Mouse (Mus musculus) monocyte, adult 59 days (primary cell): ENCODE measurements around the gene Panx3. TPM values are rescaled to one million over a fixed set of nuclear protein-coding genes. Genes with fewer than 3 reads are reported as not detected.

Experiments used
- total RNA-seq, 2 experiments: library from RNA; stranded (reverse); gene quantifications; one replicate each; pipeline ENCODE4 v1.2.4; 2023

Panx3 gene
- not detected for total RNA-seq

GRCm38 (mm10) chr9:37669115-37669514 is at the start of gene Panx3:
TSS of gene Panx3 (minus strand) at chr9:37669235.

DNA sequence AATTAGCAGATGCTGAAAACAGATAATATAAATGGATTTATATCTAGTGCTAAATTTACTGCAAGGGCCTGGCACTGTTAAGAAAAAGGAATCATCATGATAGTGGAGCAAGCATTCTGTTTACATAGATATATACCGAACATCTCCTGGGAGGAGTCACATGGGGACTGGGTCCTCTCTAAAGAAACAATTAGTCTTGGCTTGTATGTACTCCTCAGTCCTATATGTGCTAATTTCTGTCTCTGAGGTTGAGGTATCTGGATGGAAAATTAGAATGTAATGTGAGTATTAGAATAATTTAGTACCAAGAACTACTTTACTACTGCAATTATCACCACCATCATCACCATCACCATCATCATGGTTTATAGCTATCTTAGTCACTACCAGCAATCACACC is 47.1 kb upstream of the Panx3 start, which contains the start of gene Olfr160:
TSS of gene Olfr160 (minus strand) at position 101 of the 400 bp plus-strand sequence.

DNA sequence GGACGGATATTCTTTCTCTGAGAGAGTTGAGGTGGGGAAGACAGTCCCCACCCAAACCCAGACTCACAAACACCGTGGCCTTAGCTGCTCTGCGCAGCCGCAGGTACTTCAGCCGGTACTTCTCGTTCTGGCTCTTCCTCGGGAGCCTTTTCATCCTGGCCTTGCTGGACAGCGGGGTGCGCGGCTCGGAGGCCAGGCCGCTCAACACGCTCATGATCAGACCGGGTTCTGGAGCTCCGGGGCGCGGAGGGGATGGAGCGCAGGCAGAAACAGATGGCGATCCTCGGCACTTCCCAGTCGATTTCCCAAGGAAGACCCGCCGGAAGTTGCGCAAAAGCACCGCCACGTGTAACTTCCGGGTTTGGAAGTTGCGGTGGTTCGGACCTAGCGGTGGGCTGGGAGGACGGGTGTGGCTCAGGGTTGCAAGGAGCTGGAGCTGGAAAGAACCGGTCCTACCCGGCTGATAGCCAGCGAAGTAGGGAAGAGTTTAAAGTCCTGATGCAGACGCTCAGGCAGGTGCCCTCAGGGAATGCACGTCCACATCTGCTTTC is 12.0 kb downstream of the Panx3 start, which contains the start of gene Tbrg1:
TSS of gene Tbrg1 (minus strand) at position 382 of the 551 bp plus-strand sequence.

GRCm38 (mm10) chr9:37613182-37613910 is 55.7 kb downstream of the Panx3 start, which contains the start of gene Spa17:
TSS of gene Spa17 (minus strand) at chr9:37613722.

Other genes starting within 250 kb of the Panx3 start
- gene Robo3, start 236.0 kb downstream of the Panx3 start, total RNA-seq = not detected
- gene Msantd2, start 179.9 kb downstream of the Panx3 start, total RNA-seq = 10 to 100 TPM; 19.3 to 19.9 TPM
- 1 to 10 TPM; 2.8 to 3.3 TPM for gene Esam, start 141.2 kb downstream of the Panx3 start, total RNA-seq
- not detected for gene Vsig2, start 130.0 kb downstream of the Panx3 start, total RNA-seq
- not detected for gene Nrgn, start 116.3 kb downstream of the Panx3 start, total RNA-seq
- gene Siae, start 113.5 kb downstream of the Panx3 start, total RNA-seq = 10 to 100 TPM in 1 of 2 experiments, 1 to 10 TPM in 1; 9.3 to 11.4 TPM
- not detected for gene Spa17, start 55.5 kb downstream of the Panx3 start, total RNA-seq
- 10 to 100 TPM; 23.0 to 23.5 TPM for gene Tbrg1, start 11.9 kb downstream of the Panx3 start, total RNA-seq
- not detected for gene Olfr160, start 47.0 kb upstream of the Panx3 start, total RNA-seq
- gene Olfr874, start 75.9 kb upstream of the Panx3 start, total RNA-seq = not detected
- not detected for gene Olfr875, start 102.6 kb upstream of the Panx3 start, total RNA-seq
- not detected for gene Olfr876, start 133.8 kb upstream of the Panx3 start, total RNA-seq
- not detected for gene Olfr877, start 185.0 kb upstream of the Panx3 start, total RNA-seq
- gene Olfr145, start 227.5 kb upstream of the Panx3 start, total RNA-seq = not detected
- gene Olfr878, start 248.6 kb upstream of the Panx3 start, total RNA-seq = not detected